Mouse (Mus musculus): ENCODE measurements around the gene Olfr1494. TPM values are rescaled to one million over a fixed set of nuclear protein-coding genes. Genes with fewer than 3 reads are reported as not detected.

Olfr1494 gene
- not detected in 2 replicates for polyA plus RNA-seq (2014; fragmentation: Nextera tagmentation; extraction: Ambion mirVana)

- Histone ChIP-seq H3K4me3 (ENCODE audit: low read depth, low read length) (no peak within 1 kb of the TSS), H3K4me2 (no peak within 1 kb of the TSS), H3K27me3 (replicated peaks; ENCODE audit: control insufficient read depth, insufficient read depth, low read length) (no peaks in the 10 kb centered on the region), H3K27ac (ENCODE audit: low read depth, low read length) (no peak within 1 kb of the TSS), H3K9me3 (ENCODE audit: control insufficient read depth, low read length) (no peaks in the 10 kb centered on the region), H3K9ac (ENCODE audit: low read depth, low read length) (no peak within 1 kb of the TSS), H3K4me1 (replicated peaks; ENCODE audit: control insufficient read depth, insufficient read depth, low read length) (no peaks in the 10 kb centered on the region), H3K36me3 (ENCODE audit: control insufficient read depth, insufficient read depth, low read length) (no peaks in the 10 kb centered on the region)
- DNase-seq (ENCODE audit: low spot score) (no peak), ATAC-seq (replicated peaks; ENCODE audit: low FRiP score) (no peak)
- 88% methylated on average over 4 of the region's 4 CpGs for WGBS
Measured at GRCm38 (mm10) chr19:13739428-13739827, at the start of gene Olfr1494. Olfr1494 (plus strand) TSS chr19:13739728.

GRCm38 (mm10) chr19:13696968-13697367 is 42.6 kb upstream of the Olfr1494 start, which contains the start of gene Olfr1491:
Olfr1491 (plus strand) TSS chr19:13697268.
- Histone ChIP-seq H3K36me3 (ENCODE audit: control insufficient read depth, insufficient read depth, low read length) (no peaks in the 10 kb centered on the region), H3K27ac (ENCODE audit: low read depth, low read length) (no peak within 1 kb of the TSS), H3K9me3 (ENCODE audit: control insufficient read depth, low read length) (no peaks in the 10 kb centered on the region), H3K4me3 (ENCODE audit: low read depth, low read length) (no peak within 1 kb of the TSS), H3K27me3 (replicated peaks; ENCODE audit: control insufficient read depth, insufficient read depth, low read length) (no peaks in the 10 kb centered on the region), H3K4me1 (replicated peaks; ENCODE audit: control insufficient read depth, insufficient read depth, low read length) (no peaks in the 10 kb centered on the region), H3K9ac (ENCODE audit: low read depth, low read length) (no peak within 1 kb of the TSS), H3K4me2 (no peak within 1 kb of the TSS)
- ATAC-seq (replicated peaks; ENCODE audit: low FRiP score) = no peak
- WGBS = 65% methylated on average over 3 of the region's 3 CpGs
- no peak for DNase-seq (ENCODE audit: low spot score)

- Histone ChIP-seq H3K4me1 (replicated peaks; ENCODE audit: control insufficient read depth, insufficient read depth, low read length) (no peaks in the 10 kb centered on the region), H3K4me3 (ENCODE audit: low read depth, low read length) (no peak within 1 kb of the TSS), H3K27me3 (replicated peaks; ENCODE audit: control insufficient read depth, insufficient read depth, low read length) (no peaks in the 10 kb centered on the region), H3K9me3 (ENCODE audit: control insufficient read depth, low read length) (no peaks in the 10 kb centered on the region), H3K4me2 (no peak within 1 kb of the TSS), H3K27ac (ENCODE audit: low read depth, low read length) (no peak within 1 kb of the TSS), H3K36me3 (ENCODE audit: control insufficient read depth, insufficient read depth, low read length) (no peaks in the 10 kb centered on the region), H3K9ac (ENCODE audit: low read depth, low read length) (no peak within 1 kb of the TSS)
- DNase-seq (ENCODE audit: low spot score) (no peak), ATAC-seq (replicated peaks; ENCODE audit: low FRiP score) (no peak)
- 39% methylated on average over 2 of the region's 2 CpGs for WGBS
Measured at GRCm38 (mm10) chr19:13722978-13723377, 16.6 kb upstream of the Olfr1494 start, which contains the start of gene Olfr1493-ps1. Olfr1493-ps1 (plus strand) TSS chr19:13723278.

- no peak for ATAC-seq (replicated peaks; ENCODE audit: low FRiP score)
Measured at GRCm38 (mm10) chr19:13749366-13749765, 9.8 kb downstream of the Olfr1494 start.

GRCm38 (mm10) chr19:13764306-13764705 is 24.8 kb downstream of the Olfr1494 start, which contains the start of gene Olfr1495:
Olfr1495 (plus strand) TSS chr19:13764606.
- no peak within 1 kb of the TSS for H3K9ac ChIP-seq (ENCODE audit: low read depth, low read length)
- H3K4me3 ChIP-seq (ENCODE audit: low read depth, low read length) = no peak within 1 kb of the TSS
- H3K4me2 ChIP-seq = no peak within 1 kb of the TSS
- H3K9me3 ChIP-seq (ENCODE audit: control insufficient read depth, low read length) = no peaks in the 10 kb centered on the region; the same call in 1 of the 2 replicates
- no peak for ATAC-seq (replicated peaks; ENCODE audit: low FRiP score)
- DNase-seq (ENCODE audit: low spot score) = no peak
- H3K36me3 ChIP-seq (ENCODE audit: control insufficient read depth, insufficient read depth, low read length) = no peaks in the 10 kb centered on the region
- H3K4me1 ChIP-seq (replicated peaks; ENCODE audit: control insufficient read depth, insufficient read depth, low read length) = no peaks in the 10 kb centered on the region
- H3K27me3 ChIP-seq (replicated peaks; ENCODE audit: control insufficient read depth, insufficient read depth, low read length) = no peaks in the 10 kb centered on the region
- no peak within 1 kb of the TSS for H3K27ac ChIP-seq (ENCODE audit: low read depth, low read length)
- 78% methylated on average over 3 of the region's 3 CpGs for WGBS

More at GRCm38 (mm10) chr19:13749366-13749765, 9.8 kb downstream of the Olfr1494 start:
- no peaks in the 10 kb centered on the region for H3K27me3 ChIP-seq (replicated peaks; ENCODE audit: control insufficient read depth, insufficient read depth, low read length)
- H3K9ac ChIP-seq (ENCODE audit: low read depth, low read length) = no peak overlapping the region
- H3K4me1 ChIP-seq (replicated peaks; ENCODE audit: control insufficient read depth, insufficient read depth, low read length) = no peaks in the 10 kb centered on the region
- no peak overlapping the region for H3K4me3 ChIP-seq (ENCODE audit: low read depth, low read length)
- no peaks in the 10 kb centered on the region for H3K9me3 ChIP-seq (ENCODE audit: control insufficient read depth, low read length)
- no peak overlapping the region for H3K4me2 ChIP-seq
- no peak for DNase-seq (ENCODE audit: low spot score)
- WGBS = 78% methylated on average over 1 of the region's 1 CpGs
- H3K27ac ChIP-seq (ENCODE audit: low read depth, low read length) = no peak overlapping the region
- no peaks in the 10 kb centered on the region for H3K36me3 ChIP-seq (ENCODE audit: control insufficient read depth, insufficient read depth, low read length)

GRCm38 (mm10) chr19:13768565-13769276 is 29.2 kb downstream of the Olfr1494 start:
- H3K9ac ChIP-seq (ENCODE audit: low read depth, low read length) = no peak overlapping the region
- H3K4me2 ChIP-seq = no peak overlapping the region
- no peaks in the 10 kb centered on the region for H3K4me1 ChIP-seq (replicated peaks; ENCODE audit: control insufficient read depth, insufficient read depth, low read length)
- no peaks in the 10 kb centered on the region for H3K27me3 ChIP-seq (replicated peaks; ENCODE audit: control insufficient read depth, insufficient read depth, low read length)
- DNase-seq (ENCODE audit: low spot score) (no peak), ATAC-seq (replicated peaks; ENCODE audit: low FRiP score) (no peak)
- H3K4me3 ChIP-seq (ENCODE audit: low read depth, low read length) = no peak overlapping the region
- H3K27ac ChIP-seq (ENCODE audit: low read depth, low read length) = no peak overlapping the region
- WGBS = 83% methylated on average over 9 of the region's 9 CpGs
- no peaks in the 10 kb centered on the region; the same call in 1 of the 2 replicates for H3K9me3 ChIP-seq (ENCODE audit: control insufficient read depth, low read length)
- no peaks in the 10 kb centered on the region for H3K36me3 ChIP-seq (ENCODE audit: control insufficient read depth, insufficient read depth, low read length)

- Histone ChIP-seq H3K27me3 (replicated peaks; ENCODE audit: control insufficient read depth, insufficient read depth, low read length) (no peaks in the 10 kb centered on the region), H3K4me3 (ENCODE audit: low read depth, low read length) (no peak within 1 kb of the TSS), H3K36me3 (ENCODE audit: control insufficient read depth, insufficient read depth, low read length) (no peaks in the 10 kb centered on the region), H3K27ac (ENCODE audit: low read depth, low read length) (no peak within 1 kb of the TSS), H3K4me1 (replicated peaks; ENCODE audit: control insufficient read depth, insufficient read depth, low read length) (no peaks in the 10 kb centered on the region), H3K9me3 (ENCODE audit: control insufficient read depth, low read length) (no peaks in the 10 kb centered on the region), H3K9ac (ENCODE audit: low read depth, low read length) (no peak within 1 kb of the TSS), H3K4me2 (no peak within 1 kb of the TSS)
- DNase-seq (ENCODE audit: low spot score) (no peak), ATAC-seq (replicated peaks; ENCODE audit: low FRiP score) (no peak)
- 78% methylated on average over 1 of the region's 1 CpGs for WGBS
Measured at GRCm38 (mm10) chr19:13777578-13777977, 38.0 kb downstream of the Olfr1494 start, which contains the start of gene Olfr1496. Olfr1496 (plus strand) TSS chr19:13777878.

GRCm38 (mm10) chr19:13798102-13798501 is 58.6 kb downstream of the Olfr1494 start, which contains the start of gene Olfr1497:
Olfr1497 (minus strand) TSS chr19:13798202.
- H3K36me3 ChIP-seq (ENCODE audit: control insufficient read depth, insufficient read depth, low read length) = no peaks in the 10 kb centered on the region
- no peak for DNase-seq (ENCODE audit: low spot score)
- no peaks in the 10 kb centered on the region for H3K9me3 ChIP-seq (ENCODE audit: control insufficient read depth, low read length)
- no peak within 1 kb of the TSS for H3K9ac ChIP-seq (ENCODE audit: low read depth, low read length)
- no peak within 1 kb of the TSS for H3K27ac ChIP-seq (ENCODE audit: low read depth, low read length)
- H3K4me2 ChIP-seq = no peak within 1 kb of the TSS
- H3K27me3 ChIP-seq (replicated peaks; ENCODE audit: control insufficient read depth, insufficient read depth, low read length) = no peaks in the 10 kb centered on the region
- no peak within 1 kb of the TSS for H3K4me3 ChIP-seq (ENCODE audit: low read depth, low read length)
- H3K4me1 ChIP-seq (replicated peaks; ENCODE audit: control insufficient read depth, insufficient read depth, low read length) = no peaks in the 10 kb centered on the region
- ATAC-seq (replicated peaks; ENCODE audit: low FRiP score) = no peak

Data from liver, embryonic 11.5 days (tissue).